Mouse (Mus musculus): ENCODE data around the gene Twist1. TPM values are rescaled to one million over a fixed set of nuclear protein-coding genes. Genes with fewer than 3 reads are reported as not detected.

Gene Twist1
- polyA plus RNA-seq, 1 experiment = 1.8 TPM

- DNase-seq (ENCODE audit: low read depth, low spot score) = no peak
- 11% methylated on average over 5 of the region's 5 CpGs for WGBS
These were observed 8.3 kb downstream of the Twist1 start for GRCm38 (mm10) chr12:33965661-33966360.

GRCm38 (mm10) chr12:33966490-33967415, 9.3 kb downstream of the Twist1 start:
- no peak for DNase-seq (ENCODE audit: low read depth, low spot score)
- WGBS = 7% methylated on average over 35 of the region's 35 CpGs

- DNase-seq (ENCODE audit: low read depth, low spot score) = no peak
- whole genome bisulfite sequencing = 5% methylated on average over 21 of the region's 21 CpGs
These were observed 10.0 kb downstream of the Twist1 start for GRCm38 (mm10) chr12:33967514-33967913.

- WGBS = 14% methylated on average over 37 of the region's 37 CpGs
- no peak for DNase-seq (ENCODE audit: low read depth, low spot score)
These were observed 10.8 kb downstream of the Twist1 start for GRCm38 (mm10) chr12:33968041-33968897.

GRCm38 (mm10) chr12:33968898-33969178, 11.4 kb downstream of the Twist1 start:
- 21% methylated on average over 4 of the region's 4 CpGs for WGBS

GRCm38 (mm10) chr12:33980159-33980558, 22.7 kb downstream of the Twist1 start:
- DNase-seq (ENCODE audit: low read depth, low spot score) = no peak
- 72% methylated on average over 4 of the region's 4 CpGs for WGBS

More at GRCm38 (mm10) chr12:33968898-33969178, 11.4 kb downstream of the Twist1 start:
- no peak for DNase-seq (ENCODE audit: low read depth, low spot score)

- WGBS = 31% methylated on average over 7 of the region's 7 CpGs
- DNase-seq (ENCODE audit: low read depth, low spot score) = no peak
These were observed 24.0 kb downstream of the Twist1 start for GRCm38 (mm10) chr12:33981433-33981832.

- DNase-seq (ENCODE audit: low read depth, low spot score) = no peak
- WGBS = 90% methylated on average over 3 of the region's 3 CpGs
These were observed 35.7 kb downstream of the Twist1 start for GRCm38 (mm10) chr12:33993127-33993526.

Other genes starting within 250 kb of the Twist1 start
- gene Ferd3l, start 29.2 kb upstream of the Twist1 start, polyA plus RNA-seq (2012; rRNA removed) = not detected in 2 replicates

Data from large intestine, adult 2 months (tissue).